Mouse (Mus musculus) C2C12 (cell line): ENCODE measurements around the gene Syne3. TPM values are rescaled to one million over a fixed set of nuclear protein-coding genes. Genes with fewer than 3 reads are reported as not detected.
A peak's percentile ranks its signal among the peaks of the same experiment; 100 is the strongest.

ENCODE experiments used
- H3K27me3 ChIP-seq: one replicate; pipeline ENCODE4 v1.6.1; 2011; ENCODE audit not compliant: control insufficient read depth, insufficient read depth, insufficient read length
- H3K36me3 ChIP-seq: one replicate; pipeline ENCODE4 v1.6.1; 2011; ENCODE audit not compliant: control insufficient read depth, insufficient read depth
- H3K4me3 ChIP-seq: one replicate; pipeline ENCODE4 v1.5.1; 2011; ENCODE audit warnings: mild to moderate bottlenecking, control low read depth; ENCODE audit not compliant: poor library complexity, insufficient read depth, severe bottlenecking
- H3K79me2 ChIP-seq: one replicate; pipeline ENCODE4 v1.6.1; 2011; ENCODE audit not compliant: control insufficient read depth, insufficient read depth
- H3K79me3 ChIP-seq: one replicate; pipeline ENCODE4 v1.6.1; 2011; ENCODE audit warnings: low read depth, control low read depth
- H3ac ChIP-seq: one replicate; pipeline ENCODE3; 2011; ENCODE audit warnings: low read depth; ENCODE audit not compliant: control insufficient read depth, insufficient read length
- CEBPB ChIP-seq: IDR thresholded peaks from one replicate; pipeline ENCODE4 v1.6.1; 2011; ENCODE audit warnings: low read depth, mild to moderate bottlenecking, control low read depth, moderate library complexity
- CTCF ChIP-seq: IDR thresholded peaks from one replicate; pipeline ENCODE4 v1.5.1; 2011; ENCODE audit not compliant: control insufficient read depth, insufficient read depth, insufficient read length
- FOSL1 ChIP-seq: IDR thresholded peaks from one replicate; pipeline ENCODE4 v1.8.0; 2011; ENCODE audit warnings: mild to moderate bottlenecking, low read length; ENCODE audit not compliant: poor library complexity, insufficient read depth, severe bottlenecking
- MAX ChIP-seq: IDR thresholded peaks from one replicate; pipeline ENCODE4 v1.6.1; 2011; ENCODE audit warnings: mild to moderate bottlenecking, control low read depth
- MYOD1 ChIP-seq: IDR thresholded peaks from one replicate; pipeline ENCODE4 v1.6.1; 2011; ENCODE audit warnings: low read depth; ENCODE audit not compliant: control insufficient read depth, insufficient read length
- MYOG ChIP-seq: IDR thresholded peaks from one replicate; pipeline ENCODE4 v1.6.1; 2011; ENCODE audit not compliant: control insufficient read depth, insufficient read length; ENCODE audit errors: extremely low read depth
- USF1 ChIP-seq: IDR thresholded peaks from one replicate; pipeline ENCODE4 v1.6.1; 2011; ENCODE audit warnings: low read depth, mild to moderate bottlenecking, control low read depth, moderate library complexity
- polyA plus RNA-seq: library from polyadenylated mRNA; unstranded; fragments of >200 nt; fragmentation: generic; extraction: Trizol; gene quantifications from one replicate; pipeline ENCODE4 v1.2.1, GENCODE M21; 2012; ENCODE audit warnings: missing spikeins

The Syne3 gene
- polyA plus RNA-seq, 1 experiment: 24.8 TPM

GRCm38 (mm10) chr12:104919247-104919646 lies 90.4 kb downstream of the Syne3 start:
- TF ChIP-seq USF1: no peak
- no peak for TF ChIP-seq FOSL1
- no peak for TF ChIP-seq CTCF
- no peak for TF ChIP-seq MAX
- no peak for TF ChIP-seq MYOD1
- no peak for TF ChIP-seq MYOG
- Histone ChIP-seq H3K27me3 (no peaks in the 10 kb centered on the region), H3K4me3 (no peak overlapping the region), H3K79me2 (no peaks in the 10 kb centered on the region), H3K79me3 (no peaks in the 10 kb centered on the region), H3ac (no peak overlapping the region), H3K36me3 (no peaks in the 10 kb centered on the region)

GRCm38 (mm10) chr12:104917927-104918326 lies 91.7 kb downstream of the Syne3 start:
- H3K79me2 ChIP-seq: no peaks in the 10 kb centered on the region
- no peak overlapping the region for H3K4me3 ChIP-seq
- no peaks in the 10 kb centered on the region for H3K79me3 ChIP-seq
- H3ac ChIP-seq: no peak overlapping the region
- H3K36me3 ChIP-seq: no peaks in the 10 kb centered on the region
- peaks cover 10% of the 10 kb centered on the region for H3K27me3 ChIP-seq
- TF ChIP-seq MYOG: no peak
- no peak for TF ChIP-seq USF1
- no peak for TF ChIP-seq FOSL1
- no peak for TF ChIP-seq MAX
- TF ChIP-seq CEBPB: no peak
- no peak for TF ChIP-seq CTCF
- no peak for TF ChIP-seq MYOD1

GRCm38 (mm10) chr12:104917297-104917696 lies 92.3 kb downstream of the Syne3 start:
- H3K4me3 ChIP-seq: no peak overlapping the region
- H3K79me2 ChIP-seq: no peaks in the 10 kb centered on the region
- TF ChIP-seq CTCF: no peak
- TF ChIP-seq CEBPB: peak; percentile 43
- TF ChIP-seq MYOD1: peak; percentile 25
- no peak for TF ChIP-seq USF1
- H3K79me3 ChIP-seq: no peaks in the 10 kb centered on the region
- H3K36me3 ChIP-seq: no peaks in the 10 kb centered on the region
- H3K27me3 ChIP-seq: peaks cover 11% of the 10 kb centered on the region
- no peak overlapping the region for H3ac ChIP-seq

- Histone ChIP-seq H3K79me3 (no peaks in the 10 kb centered on the region), H3K79me2 (no peaks in the 10 kb centered on the region), H3K36me3 (no peaks in the 10 kb centered on the region), H3K4me3 (no peak overlapping the region), H3ac (no peak overlapping the region), H3K27me3 (peaks cover 11% of the 10 kb centered on the region)
- TF ChIP-seq CEBPB: no peak
- no peak for TF ChIP-seq MYOG
- no peak for TF ChIP-seq USF1
- TF ChIP-seq MYOD1: no peak
- TF ChIP-seq CTCF: no peak
- TF ChIP-seq MAX: no peak
These were observed 92.8 kb downstream of the Syne3 start for GRCm38 (mm10) chr12:104916776-104917175.

- Histone ChIP-seq H3K4me3 (no peak overlapping the region), H3ac (no peak overlapping the region), H3K36me3 (no peaks in the 10 kb centered on the region), H3K27me3 (peaks cover 13% of the 10 kb centered on the region), H3K79me3 (no peaks in the 10 kb centered on the region), H3K79me2 (no peaks in the 10 kb centered on the region)
- TF ChIP-seq MYOG (no peak), FOSL1 (no peak), USF1 (no peak), CEBPB (no peak), MYOD1 (no peak), MAX (no peak), CTCF (no peak)
These were observed 93.9 kb downstream of the Syne3 start for GRCm38 (mm10) chr12:104915681-104916080.

- H3K79me3 ChIP-seq: no peaks in the 10 kb centered on the region
- TF ChIP-seq CTCF: no peak
- TF ChIP-seq CEBPB: no peak
- no peak for TF ChIP-seq MAX
- TF ChIP-seq MYOG: no peak
- no peak for TF ChIP-seq MYOD1
- TF ChIP-seq USF1: no peak
- no peak for TF ChIP-seq FOSL1
- no peaks in the 10 kb centered on the region for H3K79me2 ChIP-seq
- no peak overlapping the region for H3K4me3 ChIP-seq
- no peaks in the 10 kb centered on the region for H3K36me3 ChIP-seq
- H3ac ChIP-seq: no peak overlapping the region
- H3K27me3 ChIP-seq: peaks cover 13% of the 10 kb centered on the region
These were observed 96.6 kb downstream of the Syne3 start for GRCm38 (mm10) chr12:104912990-104913389.
